Mouse (Mus musculus) cerebellum, adult 2 months (tissue): ENCODE results near the gene Psmb3. TPM values are rescaled to one million over a fixed set of nuclear protein-coding genes. Genes with fewer than 3 reads are reported as not detected.

ENCODE experiments used
- DNase-seq, 2 experiments: peaks; one replicate each; pipeline ENCODE4 v3.0.0; 2021
- H3K27ac ChIP-seq: fragments of 200-500 bp; 2 replicates; pipeline ENCODE4 v1.5.1; 2012; ENCODE audit warnings: low read length, control low read depth, inconsistent platforms; ENCODE audit not compliant: insufficient read depth
- H3K27me3 ChIP-seq: fragments of 200-500 bp; 2 replicates; pipeline ENCODE4 v1.6.1; 2012; ENCODE audit warnings: inconsistent platforms, mild to moderate bottlenecking, low read length, moderate library complexity; ENCODE audit not compliant: control insufficient read depth, insufficient read depth
- H3K4me1 ChIP-seq: fragments of 200-500 bp; 2 replicates; pipeline ENCODE4 v1.6.1; 2011; ENCODE audit warnings: low read length; ENCODE audit not compliant: control insufficient read depth, insufficient read depth
- H3K4me3 ChIP-seq: fragments of 200-500 bp; replicated peaks from 2 replicates; pipeline ENCODE3; 2011; ENCODE audit warnings: mild to moderate bottlenecking, low read depth, low read length, control low read depth; ENCODE audit not compliant: insufficient read depth
- CTCF ChIP-seq: fragments of 200-500 bp; IDR thresholded peaks from 2 replicates; pipeline ENCODE4 v1.5.1; 2011; ENCODE audit warnings: low read depth, mild to moderate bottlenecking, control low read depth, low read length, moderate library complexity, borderline replicate concordance; ENCODE audit not compliant: insufficient read depth
- POLR2A ChIP-seq: fragments of 200-500 bp; IDR thresholded peaks from 2 replicates; pipeline ENCODE4 v1.6.1; 2011; ENCODE audit warnings: low read length, control low read depth, borderline replicate concordance; ENCODE audit not compliant: insufficient read depth
- WGBS: fragments of 180-500 bp; shearing (Covaris S2); methylation state at CpG from one replicate; pipeline ENCODE4 v1.1.7; 2018; 5-methylcytosine and 5-hydroxymethylcytosine counted together
- polyA plus RNA-seq: library from polyadenylated mRNA; depleted of rRNA; stranded (reverse); fragments of >200 nt; gene quantifications from 2 replicates; pipeline ENCODE4 v1.2.3, GENCODE M21; 2012

Gene Psmb3
- polyA plus RNA-seq, 1 experiment: 291 TPM

DNA sequence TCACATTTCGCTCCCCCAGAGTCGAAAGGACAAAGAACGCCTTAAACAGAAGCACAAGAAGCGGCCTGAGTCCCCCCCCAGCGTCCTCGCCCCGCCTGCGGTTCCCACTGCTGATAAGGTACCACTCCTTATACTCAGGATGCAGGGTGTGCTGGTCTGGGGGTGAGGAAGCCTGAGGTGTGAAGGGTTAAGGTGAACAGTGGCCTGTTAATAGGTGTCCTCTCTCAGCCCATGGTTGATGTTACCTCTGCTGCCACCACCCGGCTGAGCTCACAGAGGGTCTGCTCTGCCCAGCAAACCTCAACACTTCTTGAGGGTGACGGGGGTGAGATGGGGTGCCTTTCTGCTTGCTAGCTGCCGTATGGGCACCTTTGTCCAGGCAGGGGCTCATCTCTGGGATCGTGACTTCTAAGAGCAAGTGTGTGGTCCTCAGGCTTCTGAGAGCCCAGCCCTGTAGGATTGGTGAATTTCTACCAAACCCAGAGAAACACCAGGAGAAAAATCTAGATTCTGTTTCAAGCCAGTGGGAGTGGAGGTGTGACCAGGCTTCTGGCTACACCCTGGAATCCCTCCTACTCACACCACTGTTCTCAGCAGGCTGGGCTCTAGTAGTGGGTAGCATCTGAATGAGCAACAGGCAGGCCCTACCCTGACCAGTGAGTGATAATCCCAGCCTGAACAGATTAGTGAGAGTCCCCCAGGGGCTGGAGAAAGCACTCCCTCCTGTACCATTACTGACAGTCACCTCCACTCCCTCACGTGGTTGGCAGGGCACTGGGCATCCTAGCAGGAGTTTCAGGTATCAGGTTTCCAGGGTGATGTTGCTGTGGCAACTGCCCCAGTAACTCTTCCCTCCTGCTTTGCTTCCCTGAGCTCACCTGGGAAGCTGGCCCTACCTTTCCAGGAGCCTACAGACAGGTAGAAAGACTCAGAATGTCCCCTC lies 32.7 kb upstream of the Psmb3 start:
- H3K27ac ChIP-seq: no peak overlapping the region
- TF ChIP-seq CTCF (0 out of 2 replicates have a peak, but pooled peaks have one; percentile 15), POLR2A (no peak)
- no peak overlapping the region for H3K4me3 ChIP-seq
- peaks cover 29% of the 10 kb centered on the region for H3K4me1 ChIP-seq
- DNase-seq: no peak
- WGBS: 61% methylated on average over 13 of the region's 13 CpGs
- H3K27me3 ChIP-seq: no peaks in the 10 kb centered on the region

- no peak overlapping the region for H3K27ac ChIP-seq
- DNase-seq: no peak
- no peaks in the 10 kb centered on the region for H3K27me3 ChIP-seq
- H3K4me3 ChIP-seq: no peak overlapping the region
- WGBS: 52% methylated on average over 2 of the region's 2 CpGs
- peaks cover 29% of the 10 kb centered on the region for H3K4me1 ChIP-seq
- TF ChIP-seq POLR2A (no peak), CTCF (no peak)
Observed at GRCm38 (mm10) chr11:97671177-97671527, 32.0 kb upstream of the Psmb3 start.

DNA sequence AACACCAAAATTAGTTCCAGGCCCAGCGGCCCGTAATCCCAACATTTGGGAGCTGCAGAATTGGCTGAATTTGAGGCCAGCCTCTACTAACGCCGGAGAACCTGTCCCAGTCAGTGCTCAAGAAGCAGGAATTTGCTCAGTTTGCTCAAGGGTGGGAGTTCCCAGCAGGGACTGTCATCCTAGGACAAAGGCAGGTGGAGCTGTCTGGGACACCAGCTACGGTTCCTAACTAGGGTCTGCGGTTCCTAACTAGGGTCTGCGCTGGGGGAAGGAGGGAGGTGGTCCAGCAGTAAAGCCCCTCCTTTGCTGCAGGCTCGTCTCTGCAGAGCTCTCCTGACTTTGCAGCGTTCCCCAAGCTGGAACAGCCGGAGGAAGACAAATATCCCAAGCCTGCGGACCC lies 30.1 kb upstream of the Psmb3 start:
- Histone ChIP-seq H3K4me3 (no peak overlapping the region), H3K27ac (no peak overlapping the region), H3K4me1 (peaks cover 22% of the 10 kb centered on the region), H3K27me3 (no peaks in the 10 kb centered on the region)
- WGBS: 84% methylated on average over 11 of the region's 11 CpGs
- DNase-seq: no peak
- TF ChIP-seq POLR2A (no peak), CTCF (no peak)

- Histone ChIP-seq H3K27ac (no peak overlapping the region), H3K4me1 (no peaks in the 10 kb centered on the region), H3K27me3 (no peaks in the 10 kb centered on the region), H3K4me3 (no peak overlapping the region)
- DNase-seq: no peak
- 86% methylated on average over 15 of the region's 15 CpGs for WGBS
- no peak for TF ChIP-seq POLR2A
- TF ChIP-seq CTCF: no peak
Observed at GRCm38 (mm10) chr11:97676050-97676754, 27.0 kb upstream of the Psmb3 start.

DNA sequence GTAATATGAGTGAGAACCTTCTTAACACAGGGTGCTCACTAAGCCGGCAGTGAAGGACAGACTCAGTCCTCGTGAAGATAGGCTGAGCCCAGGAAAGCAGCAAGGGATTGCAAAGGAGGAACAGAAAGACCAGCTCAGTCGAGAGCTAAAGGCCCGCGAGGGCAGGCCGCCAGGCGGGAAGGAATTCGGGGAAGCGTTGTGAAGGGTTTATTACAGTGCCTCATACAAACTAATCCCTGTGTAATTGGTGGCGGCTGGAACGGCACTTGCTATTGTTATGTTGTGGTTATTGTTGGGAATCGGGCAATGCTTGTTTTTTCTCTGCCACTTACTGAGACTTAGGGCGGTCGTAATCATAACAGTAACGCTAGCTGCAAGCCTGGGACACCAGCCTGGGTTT lies 25.8 kb upstream of the Psmb3 start:
- WGBS: 59% methylated on average over 15 of the region's 15 CpGs
- no peak for TF ChIP-seq CTCF
- no peak for TF ChIP-seq POLR2A

GRCm38 (mm10) chr11:97677842-97678241 lies 25.4 kb upstream of the Psmb3 start:
- TF ChIP-seq POLR2A (no peak), CTCF (no peak)
- Histone ChIP-seq H3K27ac (no peak overlapping the region), H3K4me3 (no peak overlapping the region), H3K27me3 (no peaks in the 10 kb centered on the region), H3K4me1 (no peaks in the 10 kb centered on the region)
- WGBS: 74% methylated on average over 8 of the region's 8 CpGs
- no peak for DNase-seq

More for the DNA sequence above, 25.8 kb upstream of the Psmb3 start:
- no peak for DNase-seq
- Histone ChIP-seq H3K27ac (no peak overlapping the region), H3K4me1 (no peaks in the 10 kb centered on the region), H3K4me3 (no peak overlapping the region), H3K27me3 (no peaks in the 10 kb centered on the region)

- Histone ChIP-seq H3K27ac (no peak overlapping the region), H3K4me3 (no peak overlapping the region), H3K27me3 (no peaks in the 10 kb centered on the region), H3K4me1 (no peaks in the 10 kb centered on the region)
- 57% methylated on average over 13 of the region's 15 CpGs for WGBS
- no peak for DNase-seq
- TF ChIP-seq CTCF: no peak
- TF ChIP-seq POLR2A: no peak
Observed at GRCm38 (mm10) chr11:97678301-97678700, 24.9 kb upstream of the Psmb3 start.

GRCm38 (mm10) chr11:97680430-97680829 lies 22.8 kb upstream of the Psmb3 start:
- 39% methylated on average over 12 of the region's 12 CpGs for WGBS
- DNase-seq: no peak
- H3K4me3 ChIP-seq: no peak overlapping the region
- no peak overlapping the region for H3K27ac ChIP-seq
- H3K4me1 ChIP-seq: peaks cover 8% of the 10 kb centered on the region
- TF ChIP-seq POLR2A (no peak), CTCF (no peak)
- no peaks in the 10 kb centered on the region for H3K27me3 ChIP-seq
